Comparison of ENCODE assay signal across 13 mouse cellular contexts in genomic region chr7:28957286-28957685, GRCm38 (mm10). TPM values are rescaled to one million over a fixed set of nuclear protein-coding genes. Genes with fewer than 3 reads are reported as not detected.
DNase-seq lines count a peak whose midpoint lies in the region; ATAC-seq lines count a peak whose summit lies in the region.
"Had no signal": no experiment of that assay in that cellular context is flagged by ENCODE, and none has a peak within 500 bp of the region (broad histone marks: within the 10 kb centered on the region; RNA-seq: fewer than 3 reads in every experiment).

No protein-coding gene starts in this region.

- peak overlapping the region; percentile 27 to 83 for H3K27ac ChIP-seq in heart, embryonic 14.5 days (replicated peaks in 1 of 2; ENCODE audit: control insufficient read depth in 1 of 2, insufficient read depth in 1 of 2, low read depth in 2 of 2, low read length in 2 of 2)
- peak overlapping the region; percentile 72; the same call in 1 of the 2 replicates for H3K27ac ChIP-seq in lung, embryonic 16.5 days (ENCODE audit: low read length)
- peak overlapping the region; percentile 92; the same call in 1 of the 2 replicates for H3K27ac ChIP-seq in liver, embryonic 12.5 days
- peak overlapping the region; percentile 95 for H3K27ac ChIP-seq in stomach, embryonic 16.5 days (ENCODE audit: low read length)
- H3K27ac ChIP-seq: hindbrain, postnatal 0 days; midbrain, embryonic 12.5 days had no signal

- H3K36me3 ChIP-seq in heart, embryonic 14.5 days (ENCODE audit: control insufficient read depth, insufficient read depth, low read length) = peaks cover 23% of the 10 kb centered on the region
- 0 out of 2 replicates have a peak, but pooled peaks cover 2% of the 10 kb centered on the region for H3K36me3 ChIP-seq in lung, embryonic 16.5 days (ENCODE audit: control insufficient read depth, insufficient read depth, low read length)
- H3K36me3 ChIP-seq in liver, embryonic 12.5 days = peaks cover 33% of the 10 kb centered on the region
- no peaks in the 10 kb centered on the region for H3K36me3 ChIP-seq in stomach, embryonic 16.5 days (ENCODE audit: control insufficient read depth, insufficient read depth, low read length)
- H3K36me3 ChIP-seq: midbrain, embryonic 12.5 days had no signal

- peak overlapping the region; percentile 35 for H3K9ac ChIP-seq in heart, embryonic 14.5 days (ENCODE audit: low read length)
- peak overlapping the region; percentile 22; the same call in 1 of the 2 replicates for H3K9ac ChIP-seq in lung, embryonic 16.5 days (ENCODE audit: low read length)
- H3K9ac ChIP-seq in liver, embryonic 12.5 days = peak overlapping the region; percentile 25; the same call in 1 of the 2 replicates
- no peak overlapping the region for H3K9ac ChIP-seq in stomach, embryonic 16.5 days (ENCODE audit: low read length)
- H3K9ac ChIP-seq: midbrain, embryonic 12.5 days had no signal

- 43% methylated on average over 6 of the region's 6 CpGs for WGBS in heart, embryonic 14.5 days
- WGBS in lung, embryonic 16.5 days = 49% methylated on average over 6 of the region's 6 CpGs
- whole genome bisulfite sequencing in liver, embryonic 12.5 days (ENCODE audit: insufficient replicate concordance) = 72% methylated on average over 6 of the region's 6 CpGs
- WGBS in stomach, embryonic 16.5 days = 67% methylated on average over 6 of the region's 6 CpGs

- no peak for ATAC-seq in heart, embryonic 14.5 days (ENCODE audit: insufficient number of reproducible peaks, insufficient read depth, low FRiP score, low read depth)
- peak; percentile 8; the same call in 1 of the 2 replicates for ATAC-seq in lung, embryonic 16.5 days (ENCODE audit: low read depth)
- no peak for ATAC-seq in liver, embryonic 12.5 days
- no peak for ATAC-seq in stomach, embryonic 16.5 days (ENCODE audit: insufficient read depth, low FRiP score)
- ATAC-seq: hindbrain, postnatal 0 days had no signal

- no peaks in the 10 kb centered on the region for H3K27me3 ChIP-seq in heart, embryonic 14.5 days (ENCODE audit: control insufficient read depth, insufficient read depth, low read length)
- no peaks in the 10 kb centered on the region for H3K27me3 ChIP-seq in lung, embryonic 16.5 days (ENCODE audit: control insufficient read depth, insufficient read depth, low read depth, low read length)
- H3K27me3 ChIP-seq in liver, embryonic 12.5 days (replicated peaks) = no peaks in the 10 kb centered on the region
- H3K27me3 ChIP-seq in stomach, embryonic 16.5 days (ENCODE audit: control insufficient read depth, insufficient read depth, low read length) = no peaks in the 10 kb centered on the region
- H3K27me3 ChIP-seq: midbrain, embryonic 12.5 days had no signal

- DNase-seq in heart, adult 18-20 months = no peak
- DNase-seq in lung, postnatal 4 days = no peak
- no peak for DNase-seq in cerebellum, postnatal 25 days
- DNase-seq in right cerebral cortex, adult 2 months (ENCODE audit: low spot score in 2 of 2) = no peak
- DNase-seq: cerebellum, adult 9-10 months; retina, postnatal 1 day; thymus, postnatal 14 days had no signal

- H3K4me2 ChIP-seq in heart, embryonic 14.5 days (ENCODE audit: low read length) = peak overlapping the region; percentile 36
- peak overlapping the region; percentile 1; the same call in 1 of the 2 replicates for H3K4me2 ChIP-seq in lung, embryonic 16.5 days (ENCODE audit: low read depth, low read length)
- H3K4me2 ChIP-seq in liver, embryonic 12.5 days = peak overlapping the region; percentile 4; the same call in 1 of the 2 replicates
- H3K4me2 ChIP-seq in stomach, embryonic 16.5 days (ENCODE audit: low read depth, low read length) = no peak overlapping the region
- H3K4me2 ChIP-seq: midbrain, embryonic 12.5 days had no signal

- H3K4me1 ChIP-seq in heart, embryonic 14.5 days (ENCODE audit: control insufficient read depth in 2 of 2, insufficient read depth in 2 of 2, low read length in 2 of 2) = peaks cover 21 to 73% of the 10 kb centered on the region in 2 experiments
- H3K4me1 ChIP-seq in lung, embryonic 16.5 days (replicated peaks; ENCODE audit: control insufficient read depth, insufficient read depth, low read length) = peaks cover 80% of the 10 kb centered on the region
- peaks cover 92% of the 10 kb centered on the region for H3K4me1 ChIP-seq in liver, embryonic 12.5 days
- H3K4me1 ChIP-seq in stomach, embryonic 16.5 days (ENCODE audit: control insufficient read depth, insufficient read depth, low read length) = peaks cover 69% of the 10 kb centered on the region

- no peaks in the 10 kb centered on the region for H3K9me3 ChIP-seq in heart, embryonic 14.5 days (ENCODE audit: control insufficient read depth, low read length)
- no peaks in the 10 kb centered on the region for H3K9me3 ChIP-seq in lung, embryonic 16.5 days (ENCODE audit: control insufficient read depth, low read length)
- H3K9me3 ChIP-seq in liver, embryonic 12.5 days (replicated peaks) = no peaks in the 10 kb centered on the region
- H3K9me3 ChIP-seq in stomach, embryonic 16.5 days (replicated peaks; ENCODE audit: control insufficient read depth, low read length) = no peaks in the 10 kb centered on the region
- H3K9me3 ChIP-seq: midbrain, embryonic 12.5 days had no signal

- no peak overlapping the region for H3K4me3 ChIP-seq in heart, embryonic 14.5 days (ENCODE audit: control insufficient read depth in 1 of 2, insufficient read depth in 1 of 2, low read depth in 1 of 2, low read length in 2 of 2)
- no peak overlapping the region for H3K4me3 ChIP-seq in lung, embryonic 16.5 days (ENCODE audit: low read length)
- no peak overlapping the region for H3K4me3 ChIP-seq in liver, embryonic 12.5 days
- no peak overlapping the region for H3K4me3 ChIP-seq in stomach, embryonic 16.5 days (replicated peaks; ENCODE audit: low read length)
- H3K4me3 ChIP-seq: midbrain, embryonic 12.5 days had no signal

RNA-seq across cellular contexts. Expression of gene Actn4, which starts 4.9 kb away (rescaled TPM):
- polyA plus RNA-seq in heart, embryonic 14.5 days (2014; fragmentation: Nextera tagmentation; extraction: Ambion mirVana) = 221 and 228 TPM in 2 replicates
- 10 to 100 TPM; 64.7 to 66.4 TPM for total RNA-seq in heart, adult 18-20 months (2021)
- 313 and 319 TPM in 2 replicates for polyA plus RNA-seq in lung, embryonic 16.5 days (2015; fragmentation: Nextera tagmentation; extraction: Ambion mirVana)
- polyA plus RNA-seq in liver, embryonic 12.5 days (2016; fragmentation: Nextera tagmentation; extraction: Ambion mirVana) = 165 and 166 TPM in 2 replicates
- 413 and 449 TPM in 2 replicates for polyA plus RNA-seq in stomach, embryonic 16.5 days (2015; fragmentation: Nextera tagmentation; extraction: Ambion mirVana)

RNA-seq across cellular contexts. Expression of gene Eif3k, which starts 24.4 kb away (rescaled TPM):
- 286 and 319 TPM in 2 replicates for polyA plus RNA-seq in heart, embryonic 14.5 days (2014; fragmentation: Nextera tagmentation; extraction: Ambion mirVana)
- total RNA-seq in heart, adult 18-20 months (2021) = 100 to 1,000 TPM; 166 to 176 TPM
- 366 and 367 TPM in 2 replicates for polyA plus RNA-seq in lung, embryonic 16.5 days (2015; fragmentation: Nextera tagmentation; extraction: Ambion mirVana)
- polyA plus RNA-seq in liver, embryonic 12.5 days (2016; fragmentation: Nextera tagmentation; extraction: Ambion mirVana) = 325 and 336 TPM in 2 replicates
- polyA plus RNA-seq in stomach, embryonic 16.5 days (2015; fragmentation: Nextera tagmentation; extraction: Ambion mirVana) = 339 and 345 TPM in 2 replicates

RNA-seq across cellular contexts. Expression of gene Map4k1, which starts 24.6 kb away (rescaled TPM):
- polyA plus RNA-seq in heart, embryonic 14.5 days (2014; fragmentation: Nextera tagmentation; extraction: Ambion mirVana) = 2.8 and 3.3 TPM in 2 replicates
- 1 to 10 TPM in 1 of 2 experiments, under 1 TPM in 1; 0.45 to 4.2 TPM for total RNA-seq in heart, adult 18-20 months (2021)
- 8.9 and 10.7 TPM in 2 replicates for polyA plus RNA-seq in lung, embryonic 16.5 days (2015; fragmentation: Nextera tagmentation; extraction: Ambion mirVana)
- 33.3 and 35.0 TPM in 2 replicates for polyA plus RNA-seq in liver, embryonic 12.5 days (2016; fragmentation: Nextera tagmentation; extraction: Ambion mirVana)
- polyA plus RNA-seq in stomach, embryonic 16.5 days (2015; fragmentation: Nextera tagmentation; extraction: Ambion mirVana) = 7.9 and 8.4 TPM in 2 replicates
